Mouse (Mus musculus) lung, adult 2 months (tissue): ENCODE data around the gene Atg16l1.

Source experiments
- CTCF ChIP-seq: fragments of 200-500 bp; IDR thresholded peaks from 2 replicates; pipeline ENCODE4 v1.5.1; 2011; ENCODE audit warnings: mild to moderate bottlenecking, low read length, control low read depth; ENCODE audit not compliant: insufficient read depth
- POLR2A ChIP-seq: fragments of 200-500 bp; IDR thresholded peaks from 2 replicates; pipeline ENCODE4 v1.6.1; 2011; ENCODE audit warnings: low read depth, mild to moderate bottlenecking, control low read depth, low read length, borderline replicate concordance; ENCODE audit errors: extremely low read depth

GRCm38 (mm10) chr1:87734153-87734552, 21.5 kb upstream of the Atg16l1 start:
- TF ChIP-seq POLR2A (no peak), CTCF (no peak)
